Mouse (Mus musculus) cerebellum, adult 9-11 months (tissue): Measurements from ENCODE around the gene Neurog3.

Experiments
- DNase-seq: peaks from one replicate; pipeline ENCODE4 v3.0.0; 2022

Neurog3 gene

DNA sequence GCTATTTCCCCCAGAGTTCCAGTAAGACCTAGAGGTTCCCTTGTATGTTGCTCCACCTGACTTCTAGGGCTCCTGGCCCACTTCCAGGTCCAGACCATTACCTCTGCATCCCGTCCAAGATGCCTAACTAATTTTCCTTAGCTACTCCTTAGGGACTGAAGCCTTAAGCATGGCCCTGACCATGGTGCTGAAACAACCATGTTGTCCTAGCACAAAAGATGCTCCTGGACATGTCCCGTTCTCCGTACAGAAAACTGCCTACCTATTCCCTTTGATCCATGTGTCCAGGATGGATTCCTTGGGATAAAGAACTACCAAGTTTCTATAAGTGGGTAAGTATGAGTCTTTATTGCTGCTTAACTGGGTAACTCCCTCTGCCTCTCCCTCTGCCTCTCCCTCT, 5.2 kb downstream of the Neurog3 start:
- no peak for DNase-seq

- DNase-seq = no peak
Observed at GRCm38 (mm10) chr10:62143820-62144219, 10.9 kb downstream of the Neurog3 start, which contains the start of gene Fam241b. Gene Fam241b, minus strand, starts transcription at chr10:62143920.

GRCm38 (mm10) chr10:62145957-62146356, 13.1 kb downstream of the Neurog3 start:
- DNase-seq = no peak

GRCm38 (mm10) chr10:62147466-62148248, 14.8 kb downstream of the Neurog3 start:
- DNase-seq = peak; percentile 46

- no peak for DNase-seq
Observed at GRCm38 (mm10) chr10:62149929-62150328, 17.0 kb downstream of the Neurog3 start.

DNA sequence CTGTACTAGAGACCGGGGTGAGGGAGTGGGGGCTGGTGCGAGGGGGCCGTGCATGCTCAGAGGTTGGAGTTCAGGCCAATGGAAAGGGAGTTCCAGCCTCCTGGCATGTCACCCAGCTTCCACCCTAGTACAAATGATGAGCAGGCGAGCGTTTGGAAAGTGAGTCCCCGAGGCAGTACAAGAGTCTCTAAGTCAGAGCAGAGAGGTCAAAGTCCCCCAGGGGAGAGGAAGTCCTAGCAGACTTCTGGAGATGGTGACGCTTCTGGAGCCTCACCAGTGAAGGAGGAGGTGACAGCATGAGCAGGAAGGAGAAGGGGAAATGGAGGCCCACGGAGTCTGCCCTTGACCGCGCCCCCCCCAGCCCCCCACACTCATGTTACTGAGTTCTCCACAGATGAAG, 29.5 kb downstream of the Neurog3 start:
- no peak for DNase-seq

DNA sequence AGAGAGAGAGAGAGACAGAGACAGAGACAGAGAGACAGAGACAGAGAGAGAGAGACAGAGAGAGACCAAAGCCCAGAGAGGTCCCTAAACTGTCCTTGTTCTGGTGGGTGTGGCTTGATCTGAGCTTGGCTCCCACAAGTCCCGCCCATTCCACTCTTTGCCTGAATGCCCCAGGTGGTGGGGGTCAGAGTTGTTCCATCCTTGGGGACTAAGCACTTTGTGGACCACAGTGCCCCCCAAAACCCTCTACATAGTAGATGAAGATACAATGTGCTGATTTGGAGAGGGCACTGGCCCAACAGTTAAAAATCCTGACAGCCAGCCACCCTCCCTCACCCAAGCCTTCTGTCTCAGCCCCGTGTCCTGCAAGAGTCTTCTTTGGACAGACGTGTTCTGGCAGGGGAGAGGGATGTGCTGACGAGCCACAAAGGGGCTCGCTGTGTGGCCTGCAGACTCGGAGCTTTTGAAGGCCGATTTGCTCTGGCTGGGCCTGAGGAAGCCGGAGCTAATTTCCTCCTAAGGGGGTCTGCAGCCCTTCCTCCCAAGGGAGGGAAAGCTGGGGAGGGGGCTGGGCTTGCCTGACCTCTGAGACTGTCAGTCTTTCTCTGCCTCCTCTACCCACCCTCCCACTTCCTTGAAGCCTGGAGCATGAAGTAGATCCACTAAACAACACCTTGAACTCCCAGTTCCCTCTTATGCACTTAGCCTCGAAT, 40.1 kb downstream of the Neurog3 start:
- DNase-seq = no peak

DNA sequence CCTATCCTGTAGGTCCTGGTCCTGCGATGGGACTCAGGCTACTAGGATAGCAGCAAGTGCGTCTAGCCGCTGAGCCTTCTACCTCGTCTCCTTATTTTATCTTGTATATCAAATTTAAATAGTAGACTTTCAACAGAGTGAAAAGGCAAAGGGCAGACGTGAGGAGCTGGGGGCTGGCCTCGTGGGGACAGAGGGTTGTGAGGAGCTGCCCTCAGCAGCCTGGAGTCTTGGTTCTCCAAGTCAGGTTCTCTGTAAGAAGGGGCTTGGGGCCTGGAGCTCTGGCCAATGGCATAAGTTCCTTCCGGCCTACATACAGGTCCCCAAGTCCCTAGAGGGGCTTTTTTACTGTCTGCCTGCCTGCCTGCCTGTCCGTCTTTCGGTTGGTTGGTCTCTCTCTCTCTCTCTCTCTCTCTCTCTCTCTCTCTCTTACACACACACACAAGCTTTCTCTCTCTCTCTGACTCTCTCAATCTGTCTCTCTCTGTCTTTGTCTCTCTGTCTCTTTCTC, 41.1 kb downstream of the Neurog3 start:
- no peak for DNase-seq

GRCm38 (mm10) chr10:62174533-62175313, 41.8 kb downstream of the Neurog3 start:
- no peak for DNase-seq

GRCm38 (mm10) chr10:62179944-62180343, 47.1 kb downstream of the Neurog3 start:
- no peak for DNase-seq

DNA sequence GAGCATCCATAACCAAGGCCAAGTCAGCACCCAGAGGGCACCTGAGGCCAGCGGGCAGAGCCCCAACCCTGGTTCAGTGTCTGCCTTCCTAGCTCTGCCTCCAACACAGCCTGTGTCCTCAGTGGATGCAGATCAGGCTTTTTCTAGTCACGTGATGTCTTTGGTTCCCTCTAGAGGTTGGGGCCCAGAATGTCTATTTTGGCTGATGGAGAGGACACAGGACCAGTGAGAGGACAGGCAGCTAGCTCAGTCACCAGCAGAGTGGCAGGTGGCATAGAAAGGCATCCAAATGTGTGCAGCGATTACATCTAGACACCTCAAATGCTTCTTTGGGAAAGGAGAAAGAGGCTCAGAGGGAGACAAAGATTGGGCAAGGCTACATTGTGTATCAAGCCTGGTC, 48.8 kb downstream of the Neurog3 start:
- peak; percentile 86 for DNase-seq

GRCm38 (mm10) chr10:62182471-62183014, 49.7 kb downstream of the Neurog3 start:
- peak; percentile 51 for DNase-seq

- DNase-seq = peak; percentile 95
Observed at GRCm38 (mm10) chr10:62183053-62183452, 50.2 kb downstream of the Neurog3 start.
